Mouse (Mus musculus) liver, postnatal 0 days (tissue): Measurements from ENCODE around the gene Elmo1. TPM values are rescaled to one million over a fixed set of nuclear protein-coding genes. Genes with fewer than 3 reads are reported as not detected.

Source experiments
- ATAC-seq: fragments of 200-750 bp; cut with Nextera tagmentation; 2 replicates; pipeline ENCODE4 v1.8.0; 2017; ENCODE audit warnings: mild to moderate bottlenecking, moderate library complexity
- DNase-seq: peaks from one replicate; pipeline ENCODE4 v3.0.0-alpha.2; 2016
- H3K27ac ChIP-seq: fragments of 300-500 bp; sonication (generic); 2 replicates; pipeline ENCODE4 v1.5.1; 2014; ENCODE audit warnings: antibody characterized with exemption, moderate library complexity, mild to moderate bottlenecking, low read depth
- H3K27me3 ChIP-seq: fragments of 300-500 bp; sonication (generic); 2 replicates; pipeline ENCODE4 v1.6.1; 2014; ENCODE audit warnings: low read length, control low read depth, mixed read lengths; ENCODE audit not compliant: insufficient read depth
- H3K36me3 ChIP-seq: fragments of 300-500 bp; sonication (generic); replicated peaks from 2 replicates; pipeline ENCODE4 v1.6.1; 2014; ENCODE audit warnings: mild to moderate bottlenecking, control low read depth, low read length, moderate library complexity, mixed read lengths; ENCODE audit not compliant: insufficient read depth
- H3K4me1 ChIP-seq: fragments of 300-500 bp; sonication (generic); 2 replicates; pipeline ENCODE4 v1.6.1; 2014; ENCODE audit warnings: antibody characterized with exemption, mild to moderate bottlenecking, control low read depth; ENCODE audit not compliant: insufficient read depth
- H3K4me2 ChIP-seq: fragments of 300-500 bp; sonication (generic); 2 replicates; pipeline ENCODE4 v1.6.1; 2014; ENCODE audit warnings: low read depth, mild to moderate bottlenecking, low read length, moderate library complexity, mixed read lengths
- H3K4me3 ChIP-seq: fragments of 300-500 bp; sonication (generic); 2 replicates; pipeline ENCODE4 v1.5.1; 2014; ENCODE audit warnings: low read depth, low read length
- H3K9ac ChIP-seq: fragments of 300-500 bp; sonication (generic); replicated peaks from 2 replicates; pipeline ENCODE4 v1.6.1; 2014; ENCODE audit warnings: mild to moderate bottlenecking, moderate library complexity
- H3K9me3 ChIP-seq: fragments of 300-500 bp; sonication (generic); 2 replicates; pipeline ENCODE4 v1.6.1; 2016; ENCODE audit warnings: mild to moderate bottlenecking, control low read depth, low read length, mixed read lengths
- CTCF ChIP-seq: sonication (generic); IDR thresholded peaks from 2 replicates; pipeline ENCODE4 v1.5.1; 2016; ENCODE audit warnings: antibody characterized with exemption, low read depth
- EP300 ChIP-seq: IDR thresholded peaks from 2 replicates; pipeline ENCODE4 v1.6.1; 2016; ENCODE audit warnings: antibody characterized with exemption, low read depth, mild to moderate bottlenecking
- WGBS: fragments of 180-500 bp; shearing (Covaris S2); extraction: QIAGEN DNeasy Blood & Tissue Kit; methylation state at CpG from one replicate; pipeline ENCODE4 v1.1.7; 2014; ENCODE audit not compliant: insufficient replicate concordance; 5-methylcytosine and 5-hydroxymethylcytosine counted together
- polyA plus RNA-seq: library from polyadenylated mRNA; unstranded; fragments of >200 nt; fragmentation: Nextera tagmentation; extraction: Ambion mirVana; gene quantifications from 2 replicates; pipeline ENCODE4 v1.2.1, GENCODE M21; 2015

Gene Elmo1
- polyA plus RNA-seq, 1 experiment from 2014 or later: 3.1 TPM

GRCm38 (mm10) chr13:20063331-20063730 is 27.1 kb upstream of the Elmo1 start:
- no peak overlapping the region for H3K4me3 ChIP-seq
- TF ChIP-seq EP300 (no peak), CTCF (no peak)
- WGBS: 66% methylated on average over 5 of the region's 5 CpGs

GRCm38 (mm10) chr13:20072043-20072442 is 18.4 kb upstream of the Elmo1 start:
- DNase-seq: no peak
- Histone ChIP-seq H3K9me3 (no peaks in the 10 kb centered on the region), H3K36me3 (no peaks in the 10 kb centered on the region), H3K4me1 (no peaks in the 10 kb centered on the region), H3K4me3 (no peak overlapping the region), H3K9ac (no peak overlapping the region), H3K4me2 (no peak overlapping the region), H3K27ac (no peak overlapping the region), H3K27me3 (no peaks in the 10 kb centered on the region)
- no peak for ATAC-seq
- no peak for TF ChIP-seq CTCF
- no peak for TF ChIP-seq EP300

More at GRCm38 (mm10) chr13:20063331-20063730, 27.1 kb upstream of the Elmo1 start:
- no peaks in the 10 kb centered on the region for H3K27me3 ChIP-seq
- H3K27ac ChIP-seq: no peak overlapping the region
- no peaks in the 10 kb centered on the region for H3K36me3 ChIP-seq
- H3K9me3 ChIP-seq: no peaks in the 10 kb centered on the region
- H3K4me2 ChIP-seq: no peak overlapping the region
- DNase-seq: no peak
- H3K4me1 ChIP-seq: no peaks in the 10 kb centered on the region
- no peak for ATAC-seq
- H3K9ac ChIP-seq: no peak overlapping the region

- Histone ChIP-seq H3K4me3 (no peak overlapping the region), H3K27ac (no peak overlapping the region), H3K36me3 (no peaks in the 10 kb centered on the region), H3K9me3 (no peaks in the 10 kb centered on the region), H3K9ac (no peak overlapping the region), H3K4me1 (no peaks in the 10 kb centered on the region), H3K27me3 (no peaks in the 10 kb centered on the region), H3K4me2 (no peak overlapping the region)
- TF ChIP-seq CTCF: no peak
- no peak for TF ChIP-seq EP300
- 60% methylated on average over 5 of the region's 5 CpGs for WGBS
- no peak for DNase-seq
- ATAC-seq: no peak
Observed at GRCm38 (mm10) chr13:20072994-20073393, 17.4 kb upstream of the Elmo1 start.

GRCm38 (mm10) chr13:20076521-20076920 is 13.9 kb upstream of the Elmo1 start:
- 82% methylated on average over 1 of the region's 1 CpGs for WGBS

GRCm38 (mm10) chr13:20077237-20077636 is 13.2 kb upstream of the Elmo1 start:
- ATAC-seq: no peak
- 81% methylated on average over 3 of the region's 3 CpGs for WGBS
- Histone ChIP-seq H3K27ac (no peak overlapping the region), H3K4me3 (no peak overlapping the region), H3K4me1 (no peaks in the 10 kb centered on the region), H3K36me3 (no peaks in the 10 kb centered on the region), H3K9me3 (no peaks in the 10 kb centered on the region), H3K9ac (no peak overlapping the region), H3K4me2 (no peak overlapping the region), H3K27me3 (no peaks in the 10 kb centered on the region)
- DNase-seq: no peak
- TF ChIP-seq CTCF (no peak), EP300 (no peak)

More at GRCm38 (mm10) chr13:20076521-20076920, 13.9 kb upstream of the Elmo1 start:
- Histone ChIP-seq H3K36me3 (no peaks in the 10 kb centered on the region), H3K4me2 (no peak overlapping the region), H3K27me3 (no peaks in the 10 kb centered on the region), H3K27ac (no peak overlapping the region), H3K4me3 (no peak overlapping the region), H3K4me1 (no peaks in the 10 kb centered on the region), H3K9ac (no peak overlapping the region), H3K9me3 (no peaks in the 10 kb centered on the region)
- no peak for TF ChIP-seq EP300
- no peak for TF ChIP-seq CTCF
- DNase-seq (no peak), ATAC-seq (no peak)

GRCm38 (mm10) chr13:20090711-20091603 is 561 bp downstream of the Elmo1 start:
- H3K27me3 ChIP-seq: peaks cover 24% of the 10 kb centered on the region

More at GRCm38 (mm10) chr13:20090711-20091603, 561 bp downstream of the Elmo1 start:
- Histone ChIP-seq H3K36me3 (no peaks in the 10 kb centered on the region), H3K9ac (peak overlapping the region; percentile 72), H3K27ac (peak overlapping the region; percentile 83), H3K4me3 (peak overlapping the region; percentile 74), H3K9me3 (no peaks in the 10 kb centered on the region), H3K4me1 (peaks cover 13% of the 10 kb centered on the region), H3K4me2 (peak overlapping the region; percentile 90)
- TF ChIP-seq EP300 (no peak), CTCF (no peak)
- ATAC-seq (peak; percentile 60), DNase-seq (peak; percentile 69)
- under 1% methylated on average over 84 of the region's 93 CpGs for WGBS
